Mouse (Mus musculus) G1E (cell line): ENCODE measurements around the gene AW549877. TPM values are rescaled to one million over a fixed set of nuclear protein-coding genes. Genes with fewer than 3 reads are reported as not detected.

Experiments
- ATAC-seq: 2 replicates; pipeline ENCODE4 v1.8.0; 2016; ENCODE audit warnings: mild to moderate bottlenecking; ENCODE audit not compliant: insufficient number of reproducible peaks, poor library complexity, low FRiP score, severe bottlenecking; ENCODE audit errors: extremely low read depth
- DNase-seq: peaks from one replicate; pipeline ENCODE4 v3.0.0; 2012; ENCODE audit warnings: low spot score
- H3K27me3 ChIP-seq: 2 replicates; pipeline ENCODE4 v1.6.1; 2012; ENCODE audit warnings: mild to moderate bottlenecking, low read length, inconsistent platforms; ENCODE audit not compliant: insufficient read depth
- H3K36me3 ChIP-seq: replicated peaks from 2 replicates; pipeline ENCODE3; 2012; ENCODE audit warnings: mild to moderate bottlenecking, inconsistent platforms
- H3K4me1 ChIP-seq: 2 replicates; pipeline ENCODE4 v1.6.1; 2012; ENCODE audit warnings: low read depth, low read length, inconsistent platforms, mixed read lengths; ENCODE audit not compliant: insufficient read depth
- H3K4me3 ChIP-seq: 2 replicates; pipeline ENCODE4 v1.5.1; 2012; ENCODE audit warnings: low read depth, mild to moderate bottlenecking, inconsistent platforms, low read length, moderate library complexity, mixed read lengths
- H3K9me3 ChIP-seq: replicated peaks from 2 replicates; pipeline ENCODE4 v1.6.1; 2012; ENCODE audit warnings: inconsistent platforms
- CTCF ChIP-seq: IDR thresholded peaks from 2 replicates; pipeline ENCODE4 v1.5.1; 2012; ENCODE audit warnings: low read depth, low read length, inconsistent platforms, mixed read lengths
- GATA1 ChIP-seq: IDR thresholded peaks from 2 replicates; pipeline ENCODE4 v1.6.1; 2012; ENCODE audit warnings: borderline replicate concordance, low read length, inconsistent platforms, mixed read lengths
- GATA2 ChIP-seq: IDR thresholded peaks from 2 replicates; pipeline ENCODE4 v1.6.1; 2012; ENCODE audit warnings: low read depth, low read length, inconsistent platforms, borderline replicate concordance
- POLR2AphosphoS5 ChIP-seq: IDR thresholded peaks from 2 replicates; pipeline ENCODE4 v1.6.1; 2012; ENCODE audit warnings: low read depth, low read length, inconsistent platforms; ENCODE audit not compliant: insufficient replicate concordance
- TAL1 ChIP-seq: conservative IDR thresholded peaks from 2 replicates; pipeline ENCODE4 v1.6.1; 2012; ENCODE audit warnings: low read depth, low read length, inconsistent platforms, mixed read lengths
- polyA plus RNA-seq: library from polyadenylated mRNA; stranded (reverse); fragments of >175 nt; gene quantifications from 2 replicates; pipeline ENCODE4 v1.2.3, GENCODE M21; 2012
- total RNA-seq, 2 experiments: library from RNA; stranded (forward) in 1 of 2; stranded (reverse) in 1 of 2; fragments of 200-1000 nt in 1 of 2; fragments of >200 nt in 1 of 2; fragmentation: Nextera tagmentation in 1 of 2; gene quantifications; 2 replicates each; pipeline ENCODE4 v1.2.3; 2014 to 2017

Gene AW549877
- total and polyA plus RNA-seq, 3 experiments, result 1.8 to 97.1 (median 30.9) TPM

DNA sequence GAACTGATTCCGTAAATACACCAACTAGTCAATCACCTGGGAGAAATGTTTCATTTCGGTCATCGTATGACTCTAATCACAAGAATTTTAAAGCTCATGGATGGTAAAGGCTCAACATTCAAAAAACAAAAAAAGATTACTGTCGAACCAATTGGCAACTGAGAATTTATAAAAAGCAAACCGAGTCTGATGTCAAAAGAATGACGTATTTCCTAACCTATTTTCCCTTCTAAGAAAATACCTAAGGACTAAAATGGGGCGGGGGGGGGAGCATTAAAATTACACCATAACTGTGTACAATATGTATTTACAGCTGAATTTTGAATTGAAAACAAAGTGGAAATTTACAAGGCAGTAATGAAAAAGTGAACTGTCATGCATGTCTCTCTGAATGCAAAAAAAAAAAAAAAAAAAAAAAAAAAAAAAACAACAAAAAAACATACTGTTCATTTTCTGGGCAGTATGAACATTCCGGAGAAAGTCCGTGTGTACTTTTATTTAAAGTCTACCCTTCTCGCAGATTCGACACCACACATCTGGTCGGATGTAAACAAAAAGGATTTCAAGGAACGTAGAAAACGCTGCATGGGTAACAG lies 594 bp downstream of the AW549877 start:
- Histone ChIP-seq H3K4me3 (peak overlapping the region; percentile 88), H3K36me3 (peaks cover 24% of the 10 kb centered on the region), H3K9me3 (no peaks in the 10 kb centered on the region), H3K4me1 (peaks cover 13% of the 10 kb centered on the region), H3K27me3 (no peaks in the 10 kb centered on the region)
- no peak for ATAC-seq
- TF ChIP-seq GATA2, result no peak
- no peak for TF ChIP-seq POLR2AphosphoS5
- TF ChIP-seq TAL1, result no peak
- no peak for TF ChIP-seq GATA1
- TF ChIP-seq CTCF, result no peak
- DNase-seq, result peak; percentile 2

DNA sequence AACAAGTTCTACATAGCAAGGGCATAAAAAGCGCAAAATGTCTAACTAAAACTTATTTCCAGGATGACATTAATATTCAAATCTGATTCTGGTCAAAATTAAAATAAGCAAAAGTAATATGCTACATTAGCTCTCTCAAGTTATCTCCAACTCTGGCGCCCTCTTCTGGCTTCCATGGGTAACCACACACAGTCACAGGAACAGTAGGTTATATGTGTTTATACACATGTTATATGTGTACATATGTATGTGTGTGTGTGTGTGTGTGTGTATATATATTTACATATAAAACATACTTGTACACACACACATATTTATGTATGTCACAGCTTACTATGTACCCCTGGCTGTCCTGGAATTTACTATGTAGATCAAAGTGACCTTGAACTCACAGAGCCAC lies 7.6 kb downstream of the AW549877 start:
- H3K27me3 ChIP-seq, result no peaks in the 10 kb centered on the region
- no peak for TF ChIP-seq GATA2
- no peak for TF ChIP-seq POLR2AphosphoS5
- no peak for TF ChIP-seq GATA1
- TF ChIP-seq TAL1, result no peak
- peak; percentile 20; the same call in 1 of the 2 replicates for TF ChIP-seq CTCF
- DNase-seq, result no peak
- 0 out of 2 replicates have a peak, but pooled peaks have one; percentile 50 for ATAC-seq
- H3K4me1 ChIP-seq, result 0 out of 2 replicates have a peak, but pooled peaks cover 1% of the 10 kb centered on the region
- peaks cover 65% of the 10 kb centered on the region for H3K36me3 ChIP-seq
- H3K4me3 ChIP-seq, result no peak overlapping the region
- H3K9me3 ChIP-seq, result no peaks in the 10 kb centered on the region

DNA sequence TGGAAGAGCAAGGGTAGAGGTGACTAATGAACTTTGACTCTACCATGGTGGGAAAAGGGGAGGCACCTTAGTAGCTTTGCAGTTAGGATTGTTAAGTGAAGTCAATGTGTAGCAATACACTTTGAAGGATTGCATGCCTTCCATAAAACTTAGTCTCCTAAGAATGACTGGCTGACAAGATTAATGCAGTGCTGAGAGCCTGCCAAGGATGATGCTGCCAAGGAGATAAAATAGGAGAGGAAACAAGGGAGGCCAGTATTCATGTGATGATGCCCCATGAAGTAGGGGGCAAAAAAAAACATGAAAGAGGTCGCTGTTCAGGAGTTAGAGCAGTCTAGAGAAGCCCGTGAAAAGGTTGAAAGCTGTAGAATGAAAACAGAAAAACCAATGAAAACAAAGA lies 10.7 kb downstream of the AW549877 start:
- H3K36me3 ChIP-seq, result peaks cover 44% of the 10 kb centered on the region
- H3K4me3 ChIP-seq, result no peak overlapping the region
- TF ChIP-seq TAL1 (no peak), GATA2 (no peak), POLR2AphosphoS5 (no peak), GATA1 (no peak), CTCF (no peak)
- H3K9me3 ChIP-seq, result no peaks in the 10 kb centered on the region
- H3K4me1 ChIP-seq, result peaks cover 6% of the 10 kb centered on the region
- ATAC-seq (no peak), DNase-seq (no peak)
- H3K27me3 ChIP-seq, result no peaks in the 10 kb centered on the region

DNA sequence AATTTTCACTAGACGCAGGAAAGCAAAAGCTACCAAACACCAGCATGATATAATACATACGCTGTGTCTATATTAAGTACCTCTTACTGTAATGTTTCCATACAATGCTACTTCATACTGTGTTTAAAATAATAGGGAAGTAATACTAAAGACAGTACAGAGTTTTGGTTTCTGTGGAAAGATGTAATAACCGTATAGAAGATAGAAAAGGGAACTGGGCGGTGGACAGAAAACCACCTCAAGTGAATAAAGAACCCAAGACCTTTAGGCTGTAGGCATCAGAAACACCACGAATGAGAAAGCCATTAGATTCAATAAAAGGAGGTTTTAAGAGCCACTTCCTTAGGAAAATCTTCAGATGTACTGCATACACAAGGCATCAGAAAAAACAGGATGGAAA lies 12.8 kb downstream of the AW549877 start:
- ATAC-seq, result no peak
- DNase-seq, result no peak
- TF ChIP-seq TAL1 (no peak), GATA2 (no peak), POLR2AphosphoS5 (no peak), GATA1 (no peak), CTCF (no peak)

DNA sequence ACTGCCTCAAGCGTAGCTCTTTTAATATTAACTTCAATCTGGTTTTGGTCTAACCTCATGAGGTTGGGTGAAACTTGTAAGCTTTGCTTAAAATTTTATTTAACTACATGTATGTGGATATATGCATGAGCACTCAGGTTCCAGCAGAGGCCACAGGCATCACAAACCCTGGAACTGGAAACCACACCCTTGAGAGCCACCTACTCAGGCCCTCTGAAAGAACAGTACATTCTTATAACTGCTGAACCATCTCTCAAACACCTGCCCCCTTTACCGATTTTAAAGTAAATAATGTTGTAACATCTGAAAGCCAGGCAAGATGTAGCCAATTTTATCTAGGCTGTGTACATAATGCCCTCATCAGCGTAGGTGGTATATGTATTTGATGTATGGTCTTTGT lies 15.7 kb downstream of the AW549877 start:
- DNase-seq (no peak), ATAC-seq (no peak)
- Histone ChIP-seq H3K9me3 (no peaks in the 10 kb centered on the region), H3K4me3 (no peak overlapping the region; the same call in 1 of the 2 replicates), H3K36me3 (peaks cover 26% of the 10 kb centered on the region), H3K27me3 (no peaks in the 10 kb centered on the region), H3K4me1 (peaks cover 17% of the 10 kb centered on the region)
- TF ChIP-seq CTCF (no peak), TAL1 (no peak), GATA1 (no peak), GATA2 (no peak), POLR2AphosphoS5 (no peak)

More for the DNA sequence above, 12.8 kb downstream of the AW549877 start:
- H3K36me3 ChIP-seq, result peaks cover 38% of the 10 kb centered on the region
- H3K9me3 ChIP-seq, result no peaks in the 10 kb centered on the region
- no peaks in the 10 kb centered on the region for H3K27me3 ChIP-seq
- H3K4me1 ChIP-seq, result peaks cover 17% of the 10 kb centered on the region
- no peak overlapping the region for H3K4me3 ChIP-seq

DNA sequence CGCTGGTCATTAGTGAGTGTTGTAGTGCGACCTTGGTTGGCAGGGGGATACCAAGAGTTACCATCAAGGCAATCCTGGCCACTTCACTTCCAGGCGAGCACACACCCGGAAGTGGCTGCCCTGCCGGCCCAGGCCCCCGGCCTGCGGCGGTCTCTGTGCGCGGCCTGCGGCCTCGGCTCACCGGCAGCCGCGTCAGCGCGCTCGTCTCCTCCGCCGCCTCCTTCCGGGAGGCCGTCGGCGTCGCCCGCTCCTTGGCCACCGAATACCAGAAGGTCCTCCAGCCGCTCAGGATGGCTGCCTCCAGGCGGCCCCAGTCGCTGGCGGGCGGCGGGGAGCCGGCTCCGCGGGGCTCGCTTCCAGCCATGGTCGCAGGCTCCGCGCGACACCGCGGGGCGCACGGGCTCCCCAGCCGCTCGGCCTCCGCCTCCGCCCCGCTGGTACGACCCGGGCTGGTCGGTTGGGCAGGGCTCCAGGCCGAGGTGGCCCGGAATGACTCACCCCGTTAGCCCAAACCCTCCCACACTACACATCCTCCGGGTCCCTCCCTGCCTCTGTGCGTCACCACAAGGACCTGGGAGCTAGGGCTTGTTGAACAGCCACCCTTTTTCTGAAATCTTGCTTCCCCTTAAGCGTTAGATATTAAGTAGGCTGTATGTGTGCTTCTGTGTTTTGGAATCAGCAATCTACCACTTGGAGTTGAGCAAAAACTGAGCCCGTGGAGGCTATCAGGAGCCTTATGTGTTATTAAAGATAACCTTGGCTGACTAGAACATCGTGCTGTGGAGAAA lies 16.3 kb downstream of the AW549877 start, which contains the start of gene Fbxo4:
Fbxo4 (minus strand) TSS at position 513 of the 788 bp plus-strand sequence.
- peak; percentile 98 for ATAC-seq
- H3K4me1 ChIP-seq, result peaks cover 17% of the 10 kb centered on the region

More for the DNA sequence above, 16.3 kb downstream of the AW549877 start, which contains the start of gene Fbxo4:
- Histone ChIP-seq H3K27me3 (no peaks in the 10 kb centered on the region), H3K36me3 (peaks cover 23% of the 10 kb centered on the region), H3K4me3 (peak within 1 kb of the TSS; percentile 75), H3K9me3 (no peaks in the 10 kb centered on the region)
- DNase-seq, result peak; percentile 90
- no peak for TF ChIP-seq GATA2
- TF ChIP-seq GATA1, result no peak
- no peak for TF ChIP-seq POLR2AphosphoS5
- no peak for TF ChIP-seq CTCF
- no peak for TF ChIP-seq TAL1
